Mouse (Mus musculus) forebrain, embryonic 14.5 days (tissue): Measurements from ENCODE around the gene Chrne. TPM values are rescaled to one million over a fixed set of nuclear protein-coding genes. Genes with fewer than 3 reads are reported as not detected.

Experiments
- ATAC-seq: fragments of 200-750 bp; cut with Nextera tagmentation; 2 replicates; pipeline ENCODE4 v1.8.0; 2017; ENCODE audit warnings: mild to moderate bottlenecking, moderate library complexity
- DNase-seq: peaks from one replicate; pipeline ENCODE4 v3.0.0-alpha.2; 2015; ENCODE audit warnings: low spot score
- H3K27ac ChIP-seq: fragments of 300-500 bp; sonication (generic); 2 replicates; pipeline ENCODE4 v1.5.1; 2014; ENCODE audit warnings: low read depth, mild to moderate bottlenecking, control low read depth, low read length, moderate library complexity
- H3K27me3 ChIP-seq: fragments of 300-500 bp; sonication (generic); replicated peaks from 2 replicates; pipeline ENCODE4 v1.6.1; 2014; ENCODE audit warnings: low read length, control low read depth, mixed read lengths; ENCODE audit not compliant: control insufficient read depth, insufficient read depth
- H3K36me3 ChIP-seq: fragments of 300-500 bp; sonication (generic); 2 replicates; pipeline ENCODE4 v1.6.1; 2014; ENCODE audit warnings: low read length, control low read depth; ENCODE audit not compliant: control insufficient read depth, insufficient read depth
- H3K4me1 ChIP-seq: fragments of 300-500 bp; sonication (generic); 2 replicates; pipeline ENCODE4 v1.6.1; 2014; ENCODE audit warnings: antibody characterized with exemption, low read length, control low read depth; ENCODE audit not compliant: control insufficient read depth, insufficient read depth
- H3K4me2 ChIP-seq: fragments of 300-500 bp; sonication (generic); 2 replicates; pipeline ENCODE4 v1.6.1; 2014; ENCODE audit warnings: mild to moderate bottlenecking, control low read depth, low read length
- H3K4me3 ChIP-seq: fragments of 300-500 bp; sonication (generic); 2 replicates; pipeline ENCODE4 v1.5.1; 2014; ENCODE audit warnings: low read depth, low read length, control low read depth
- H3K9ac ChIP-seq: fragments of 300-500 bp; sonication (generic); 2 replicates; pipeline ENCODE4 v1.6.1; 2014; ENCODE audit warnings: mild to moderate bottlenecking, low read length, control low read depth, moderate library complexity
- H3K9me3 ChIP-seq: fragments of 300-500 bp; sonication (generic); replicated peaks from 2 replicates; pipeline ENCODE4 v1.6.1; 2016; ENCODE audit warnings: low read length, control low read depth, mixed read lengths; ENCODE audit not compliant: control insufficient read depth
- WGBS: fragments of 180-500 bp; shearing (Covaris S2); extraction: QIAGEN DNeasy Blood & Tissue Kit; methylation state at CpG from one replicate; pipeline ENCODE4 v1.1.7; 2014; 5-methylcytosine and 5-hydroxymethylcytosine counted together
- polyA plus RNA-seq: library from polyadenylated mRNA; unstranded; fragments of >200 nt; fragmentation: Nextera tagmentation; extraction: Ambion mirVana; gene quantifications from 2 replicates; pipeline ENCODE4 v1.2.1, GENCODE M21; 2014

The Chrne gene
- not detected in 2 replicates for polyA plus RNA-seq

- no peak within 1 kb of the TSS for H3K4me2 ChIP-seq
- ATAC-seq = no peak
- no peak within 1 kb of the TSS for H3K27ac ChIP-seq
- H3K9ac ChIP-seq = no peak within 1 kb of the TSS
- no peaks in the 10 kb centered on the region for H3K36me3 ChIP-seq
- H3K9me3 ChIP-seq = no peaks in the 10 kb centered on the region
- 72% methylated on average over 1 of the region's 1 CpGs for WGBS
- DNase-seq = no peak
- 0 out of 2 replicates have a peak, but pooled peaks cover 6% of the 10 kb centered on the region for H3K4me1 ChIP-seq
- no peaks in the 10 kb centered on the region for H3K27me3 ChIP-seq
- H3K4me3 ChIP-seq = no peak within 1 kb of the TSS
These were observed at the start of gene Chrne for GRCm38 (mm10) chr11:70619101-70619500. TSS of gene Chrne (minus strand) at chr11:70619216.

GRCm38 (mm10) chr11:70668335-70668770 lies 49.3 kb upstream of the Chrne start:
- peaks cover 42% of the 10 kb centered on the region for H3K36me3 ChIP-seq
- peak overlapping the region; percentile 68 for H3K4me3 ChIP-seq
- DNase-seq (no peak), ATAC-seq (no peak)
- peaks cover 14% of the 10 kb centered on the region for H3K4me1 ChIP-seq
- peak overlapping the region; percentile 74 for H3K27ac ChIP-seq
- H3K9me3 ChIP-seq = no peaks in the 10 kb centered on the region
- peak overlapping the region; percentile 70 for H3K9ac ChIP-seq
- WGBS = 1% methylated on average over 15 of the region's 15 CpGs
- no peaks in the 10 kb centered on the region for H3K27me3 ChIP-seq
- H3K4me2 ChIP-seq = peak overlapping the region; percentile 85

GRCm38 (mm10) chr11:70667271-70668150 lies 48.5 kb upstream of the Chrne start:
- H3K9me3 ChIP-seq = no peaks in the 10 kb centered on the region
- H3K4me1 ChIP-seq = peaks cover 14% of the 10 kb centered on the region
- no peaks in the 10 kb centered on the region for H3K27me3 ChIP-seq
- H3K4me3 ChIP-seq = peak overlapping the region; percentile 68
- no peak for DNase-seq
- H3K27ac ChIP-seq = peak overlapping the region; percentile 74; the same call in 1 of the 2 replicates
- WGBS = 72% methylated on average over 14 of the region's 14 CpGs
- peak overlapping the region; percentile 85 for H3K4me2 ChIP-seq
- peak overlapping the region; percentile 70 for H3K9ac ChIP-seq
- ATAC-seq = no peak
- H3K36me3 ChIP-seq = peaks cover 50% of the 10 kb centered on the region

GRCm38 (mm10) chr11:70666687-70667086 lies 47.7 kb upstream of the Chrne start:
- no peak overlapping the region for H3K9ac ChIP-seq
- no peak for ATAC-seq
- H3K36me3 ChIP-seq = peaks cover 49% of the 10 kb centered on the region
- H3K9me3 ChIP-seq = no peaks in the 10 kb centered on the region
- H3K4me1 ChIP-seq = peaks cover 14% of the 10 kb centered on the region
- WGBS = 94% methylated on average over 8 of the region's 8 CpGs
- H3K4me2 ChIP-seq = no peak overlapping the region
- H3K27me3 ChIP-seq = no peaks in the 10 kb centered on the region
- DNase-seq = no peak
- H3K27ac ChIP-seq = no peak overlapping the region
- H3K4me3 ChIP-seq = no peak overlapping the region

GRCm38 (mm10) chr11:70664741-70665140 lies 45.7 kb upstream of the Chrne start:
- no peak overlapping the region for H3K27ac ChIP-seq
- H3K27me3 ChIP-seq = no peaks in the 10 kb centered on the region
- 95% methylated on average over 9 of the region's 9 CpGs for WGBS
- H3K36me3 ChIP-seq = peaks cover 52% of the 10 kb centered on the region
- H3K9ac ChIP-seq = no peak overlapping the region
- no peak overlapping the region for H3K4me2 ChIP-seq
- H3K4me1 ChIP-seq = peaks cover 7% of the 10 kb centered on the region
- ATAC-seq (no peak), DNase-seq (no peak)
- H3K4me3 ChIP-seq = no peak overlapping the region
- H3K9me3 ChIP-seq = no peaks in the 10 kb centered on the region

- Histone ChIP-seq H3K4me1 (peaks cover 7% of the 10 kb centered on the region), H3K27me3 (no peaks in the 10 kb centered on the region), H3K27ac (no peak overlapping the region), H3K36me3 (peaks cover 52% of the 10 kb centered on the region), H3K9ac (no peak overlapping the region), H3K4me2 (no peak overlapping the region), H3K9me3 (no peaks in the 10 kb centered on the region), H3K4me3 (no peak overlapping the region)
- no peak for ATAC-seq
- 86% methylated on average over 6 of the region's 6 CpGs for WGBS
- no peak for DNase-seq
These were observed 44.9 kb upstream of the Chrne start for GRCm38 (mm10) chr11:70663957-70664356.

GRCm38 (mm10) chr11:70663101-70663500 lies 44.1 kb upstream of the Chrne start:
- Histone ChIP-seq H3K36me3 (peaks cover 52% of the 10 kb centered on the region), H3K4me3 (no peak overlapping the region), H3K27me3 (no peaks in the 10 kb centered on the region), H3K27ac (no peak overlapping the region), H3K9ac (no peak overlapping the region), H3K4me1 (peaks cover 6% of the 10 kb centered on the region), H3K4me2 (no peak overlapping the region), H3K9me3 (no peaks in the 10 kb centered on the region)
- no peak for ATAC-seq
- WGBS = 93% methylated on average over 8 of the region's 8 CpGs
- no peak for DNase-seq

GRCm38 (mm10) chr11:70660571-70660970 lies 41.6 kb upstream of the Chrne start:
- Histone ChIP-seq H3K27me3 (no peaks in the 10 kb centered on the region), H3K4me1 (peaks cover 11% of the 10 kb centered on the region), H3K9ac (no peak overlapping the region), H3K36me3 (peaks cover 46% of the 10 kb centered on the region), H3K4me2 (no peak overlapping the region), H3K27ac (no peak overlapping the region), H3K4me3 (no peak overlapping the region), H3K9me3 (no peaks in the 10 kb centered on the region)
- no peak for ATAC-seq
- WGBS = 94% methylated on average over 8 of the region's 8 CpGs
- DNase-seq = no peak

- Histone ChIP-seq H3K36me3 (peaks cover 29% of the 10 kb centered on the region), H3K9ac (no peak overlapping the region), H3K27ac (no peak overlapping the region), H3K4me1 (peaks cover 13% of the 10 kb centered on the region), H3K27me3 (no peaks in the 10 kb centered on the region), H3K9me3 (no peaks in the 10 kb centered on the region), H3K4me3 (no peak overlapping the region), H3K4me2 (no peak overlapping the region)
- DNase-seq (no peak), ATAC-seq (no peak)
- WGBS = 81% methylated on average over 8 of the region's 8 CpGs
These were observed 39.9 kb upstream of the Chrne start for GRCm38 (mm10) chr11:70658942-70659341.
